Mouse (Mus musculus) embryonic facial prominence, embryonic 11.5 days (tissue): ENCODE measurements around the gene Arhgef10l. TPM values are rescaled to one million over a fixed set of nuclear protein-coding genes. Genes with fewer than 3 reads are reported as not detected.

Experiments
- ATAC-seq: fragments of 200-750 bp; cut with Nextera tagmentation; replicated peaks from 2 replicates; pipeline ENCODE4 v1.8.0; 2017; ENCODE audit warnings: low read depth; ENCODE audit not compliant: insufficient number of reproducible peaks, low FRiP score, low TSS enrichment
- DNase-seq: peaks from one replicate; pipeline ENCODE4 v3.0.0-alpha.2; 2015; ENCODE audit warnings: low spot score
- H3K27ac ChIP-seq: fragments of 300-500 bp; sonication (generic); replicated peaks from 2 replicates; pipeline ENCODE4 v1.5.1; 2014; ENCODE audit warnings: mild to moderate bottlenecking, low read depth, low read length, control low read depth
- H3K27me3 ChIP-seq: fragments of 300-500 bp; sonication (generic); 2 replicates; pipeline ENCODE4 v1.6.1; 2014; ENCODE audit warnings: mild to moderate bottlenecking, low read length, moderate library complexity, mixed read lengths; ENCODE audit not compliant: control insufficient read depth, insufficient read depth
- H3K36me3 ChIP-seq: fragments of 300-500 bp; sonication (generic); replicated peaks from 2 replicates; pipeline ENCODE4 v1.6.1; 2014; ENCODE audit warnings: low read depth, mild to moderate bottlenecking, low read length, moderate library complexity, mixed read lengths; ENCODE audit not compliant: control insufficient read depth, insufficient read depth
- H3K4me1 ChIP-seq: fragments of 300-500 bp; sonication (generic); 2 replicates; pipeline ENCODE4 v1.6.1; 2014; ENCODE audit warnings: low read length, mixed read lengths; ENCODE audit not compliant: control insufficient read depth, insufficient read depth
- H3K4me2 ChIP-seq: fragments of 300-500 bp; sonication (generic); 2 replicates; pipeline ENCODE4 v1.6.1; 2014; ENCODE audit warnings: low read depth, mild to moderate bottlenecking, control low read depth, low read length, moderate library complexity
- H3K4me3 ChIP-seq: fragments of 300-500 bp; sonication (generic); 2 replicates; pipeline ENCODE4 v1.5.1; 2014; ENCODE audit warnings: low read depth, low read length, control low read depth
- H3K9ac ChIP-seq: fragments of 300-500 bp; sonication (generic); replicated peaks from 2 replicates; pipeline ENCODE4 v1.6.1; 2014; ENCODE audit warnings: mild to moderate bottlenecking, control low read depth, low read length
- H3K9me3 ChIP-seq: fragments of 300-500 bp; sonication (generic); replicated peaks from 2 replicates; pipeline ENCODE4 v1.6.1; 2016; ENCODE audit warnings: mild to moderate bottlenecking, low read length, inconsistent platforms, mixed read lengths; ENCODE audit not compliant: control insufficient read depth
- WGBS: fragments of 180-500 bp; shearing (Covaris S2); extraction: QIAGEN DNeasy Blood & Tissue Kit; methylation state at CpG from one replicate; pipeline ENCODE4 v1.1.7; 2014; 5-methylcytosine and 5-hydroxymethylcytosine counted together
- polyA plus RNA-seq: library from polyadenylated mRNA; unstranded; fragments of >200 nt; fragmentation: Nextera tagmentation; extraction: Ambion mirVana; gene quantifications from 2 replicates; pipeline ENCODE4 v1.2.1, GENCODE M21; 2014

The Arhgef10l gene
- polyA plus RNA-seq, 1 experiment from 2014 or later: 10.5 TPM

DNA sequence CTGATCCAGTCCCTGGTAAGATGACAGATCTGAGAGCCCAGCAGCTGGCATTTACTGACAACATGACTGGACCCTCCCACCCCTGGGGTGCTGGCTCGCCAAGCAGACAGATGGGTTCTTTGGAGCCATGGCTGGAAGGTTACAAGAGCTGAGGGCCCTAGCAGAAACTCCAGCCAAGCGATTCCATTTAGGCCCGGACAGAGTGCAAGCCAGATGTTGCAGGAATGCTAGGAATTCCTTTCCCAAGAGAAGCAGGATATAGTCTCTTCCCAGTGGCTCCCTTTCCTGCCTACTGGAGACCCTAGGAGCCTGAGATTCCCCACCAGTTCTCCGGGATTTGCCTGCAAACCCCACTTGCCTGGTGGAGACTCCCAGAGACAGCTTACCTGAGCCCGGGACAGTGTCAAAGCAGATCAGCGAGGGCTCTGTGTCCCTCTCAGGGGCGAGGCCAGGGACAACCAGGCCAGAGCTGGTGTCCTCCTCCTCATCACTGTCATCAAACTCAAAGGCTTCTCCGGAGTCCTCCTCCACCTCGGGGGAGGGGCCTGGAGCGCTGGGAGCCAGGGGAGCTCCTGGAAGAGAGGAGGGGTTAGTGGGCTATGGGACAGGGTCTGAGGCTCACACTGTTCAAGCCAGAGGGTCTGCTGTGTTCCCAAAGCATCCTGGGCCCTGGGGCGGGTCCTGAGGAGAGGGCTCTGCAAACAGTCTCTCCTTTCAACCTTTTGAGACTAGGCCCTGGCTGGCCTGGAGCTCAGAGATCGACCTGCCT lies 54.8 kb downstream of the Arhgef10l start:
- H3K27ac ChIP-seq: peak overlapping the region; percentile 62; the same call in 1 of the 2 replicates
- no peaks in the 10 kb centered on the region for H3K27me3 ChIP-seq
- WGBS: 16% methylated on average over 12 of the region's 12 CpGs
- no peaks in the 10 kb centered on the region for H3K9me3 ChIP-seq
- ATAC-seq (no peak), DNase-seq (peak; percentile 53)
- no peak overlapping the region for H3K4me2 ChIP-seq
- H3K4me1 ChIP-seq: no peaks in the 10 kb centered on the region
- H3K36me3 ChIP-seq: no peaks in the 10 kb centered on the region; the same call in none of the 2 replicates
- peak overlapping the region; percentile 22; the same call in 1 of the 2 replicates for H3K9ac ChIP-seq
- H3K4me3 ChIP-seq: no peak overlapping the region

DNA sequence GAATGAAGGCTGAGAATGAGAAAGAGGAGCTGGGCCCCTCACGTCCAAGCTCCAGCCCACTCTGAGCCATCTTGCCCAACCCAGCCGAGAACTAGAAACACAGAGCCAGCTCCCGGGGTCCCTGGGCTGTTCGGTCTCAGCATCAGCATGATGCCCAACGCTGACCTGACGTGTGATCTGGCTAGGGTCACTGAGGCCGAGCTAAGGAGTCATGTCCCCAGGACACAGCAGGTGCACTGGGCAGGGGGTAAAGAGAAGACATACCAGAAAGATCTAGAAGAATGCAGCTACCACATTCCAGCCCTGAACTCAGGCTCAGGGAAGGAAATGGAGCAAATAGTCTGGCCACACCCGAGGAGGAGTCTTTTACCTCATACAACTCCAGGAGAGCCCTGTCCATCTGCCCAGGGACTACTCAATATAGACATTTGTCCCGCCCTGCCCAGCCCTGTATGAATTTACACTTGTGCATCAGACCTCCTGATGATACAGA lies 57.5 kb downstream of the Arhgef10l start:
- no peaks in the 10 kb centered on the region for H3K9me3 ChIP-seq
- no peak overlapping the region for H3K4me3 ChIP-seq
- H3K27me3 ChIP-seq: no peaks in the 10 kb centered on the region
- 71% methylated on average over 9 of the region's 9 CpGs for WGBS
- H3K36me3 ChIP-seq: no peaks in the 10 kb centered on the region; the same call in 1 of the 2 replicates
- no peak for DNase-seq
- no peak for ATAC-seq
- H3K27ac ChIP-seq: no peak overlapping the region
- no peak overlapping the region for H3K4me2 ChIP-seq
- H3K9ac ChIP-seq: no peak overlapping the region
- H3K4me1 ChIP-seq: no peaks in the 10 kb centered on the region

DNA sequence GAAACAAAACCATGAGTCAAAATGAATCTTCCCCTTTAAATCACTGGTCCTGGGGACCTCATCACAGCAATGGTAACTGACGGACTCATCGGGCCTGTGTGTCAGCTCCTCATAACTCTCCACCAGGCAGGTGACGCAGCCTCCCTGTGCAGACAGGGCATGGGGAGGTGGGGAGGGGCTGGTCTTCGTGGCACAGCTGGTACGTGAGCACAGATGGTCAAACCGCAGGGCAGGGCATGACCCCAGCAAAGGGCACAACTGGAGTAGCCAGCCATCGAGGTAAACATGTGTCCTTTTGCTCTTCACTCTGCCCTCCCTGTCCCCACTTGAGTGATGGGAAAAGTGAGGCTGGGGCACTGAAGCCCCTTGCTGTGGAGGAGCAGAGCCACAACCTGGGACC lies 59.0 kb downstream of the Arhgef10l start:
- Histone ChIP-seq H3K4me1 (no peaks in the 10 kb centered on the region), H3K9me3 (no peaks in the 10 kb centered on the region), H3K4me3 (no peak overlapping the region), H3K36me3 (no peaks in the 10 kb centered on the region; the same call in 1 of the 2 replicates), H3K27ac (no peak overlapping the region), H3K9ac (no peak overlapping the region), H3K27me3 (no peaks in the 10 kb centered on the region), H3K4me2 (no peak overlapping the region)
- ATAC-seq (no peak), DNase-seq (no peak)
- 80% methylated on average over 7 of the region's 7 CpGs for WGBS

DNA sequence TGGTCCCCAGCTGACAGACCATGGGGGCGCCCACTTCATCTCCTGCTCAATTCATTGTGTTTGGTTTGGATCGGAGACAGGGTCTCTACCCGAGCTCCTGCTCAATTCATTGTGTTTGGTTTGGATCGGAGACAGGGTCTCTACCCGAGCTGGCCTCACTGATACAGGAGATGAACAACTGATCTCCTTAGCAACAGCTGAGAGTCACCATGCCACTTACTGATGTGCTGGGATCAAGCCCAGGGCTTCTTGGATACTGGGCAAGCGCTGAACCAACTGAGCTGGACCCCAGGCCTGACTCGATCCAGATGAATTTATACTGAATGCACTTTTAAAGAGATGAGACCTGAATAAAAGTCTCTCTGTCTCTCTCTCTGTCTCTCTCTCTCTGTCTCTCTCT lies 59.6 kb downstream of the Arhgef10l start:
- Histone ChIP-seq H3K4me1 (no peaks in the 10 kb centered on the region), H3K27me3 (no peaks in the 10 kb centered on the region), H3K27ac (no peak overlapping the region), H3K36me3 (no peaks in the 10 kb centered on the region; the same call in 1 of the 2 replicates), H3K4me2 (no peak overlapping the region), H3K4me3 (no peak overlapping the region), H3K9me3 (no peaks in the 10 kb centered on the region), H3K9ac (no peak overlapping the region)
- ATAC-seq (no peak), DNase-seq (no peak)
- 83% methylated on average over 7 of the region's 7 CpGs for WGBS

DNA sequence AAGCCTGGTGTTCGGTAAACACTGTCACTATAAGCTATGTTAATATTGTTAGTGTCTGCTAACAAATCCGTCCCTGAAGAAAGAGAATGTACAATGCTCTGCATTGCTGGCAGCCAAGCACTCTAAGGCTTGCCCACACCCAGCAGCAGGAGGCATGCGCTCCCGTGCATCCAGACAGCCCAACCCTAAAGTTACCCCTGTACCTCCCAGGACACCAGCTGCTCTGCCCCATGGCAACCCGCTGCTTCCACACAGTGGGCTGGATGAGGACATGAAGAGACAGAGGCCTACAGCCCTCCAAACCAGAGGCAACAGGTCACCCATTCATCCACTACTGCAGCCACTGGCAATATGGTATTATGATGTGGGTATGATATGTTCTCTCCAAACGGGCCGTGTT lies 60.0 kb downstream of the Arhgef10l start:
- ATAC-seq (no peak), DNase-seq (no peak)
- no peaks in the 10 kb centered on the region for H3K9me3 ChIP-seq
- H3K4me2 ChIP-seq: no peak overlapping the region
- no peak overlapping the region for H3K9ac ChIP-seq
- H3K4me3 ChIP-seq: no peak overlapping the region
- WGBS: 80% methylated on average over 7 of the region's 7 CpGs
- H3K36me3 ChIP-seq: no peaks in the 10 kb centered on the region; the same call in 1 of the 2 replicates
- no peak overlapping the region for H3K27ac ChIP-seq
- H3K27me3 ChIP-seq: no peaks in the 10 kb centered on the region
- no peaks in the 10 kb centered on the region for H3K4me1 ChIP-seq

DNA sequence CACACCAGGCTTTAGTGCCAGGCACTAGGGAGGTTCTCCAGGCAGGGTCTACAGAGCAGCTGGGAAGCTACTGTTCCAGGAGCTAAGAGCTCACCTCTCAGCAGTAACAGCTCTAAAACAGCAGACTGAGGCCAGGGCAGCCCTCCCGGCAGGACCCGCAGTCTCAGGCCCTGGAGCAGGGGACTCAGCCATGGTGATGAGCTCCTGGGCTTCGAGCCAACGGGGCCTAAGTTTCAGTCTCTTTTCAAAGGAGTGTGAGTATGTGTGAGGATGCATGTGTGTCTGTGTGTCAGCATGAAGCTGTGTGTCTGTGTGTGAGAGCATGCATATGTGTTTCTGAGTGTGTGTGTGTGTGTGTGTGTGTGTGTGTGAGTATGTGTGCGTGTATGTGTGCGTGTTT lies 60.6 kb downstream of the Arhgef10l start:
- no peak overlapping the region for H3K4me2 ChIP-seq
- no peak overlapping the region for H3K4me3 ChIP-seq
- H3K36me3 ChIP-seq: no peaks in the 10 kb centered on the region; the same call in 1 of the 2 replicates
- DNase-seq: no peak
- ATAC-seq: no peak
- H3K27ac ChIP-seq: no peak overlapping the region
- H3K9me3 ChIP-seq: no peaks in the 10 kb centered on the region
- WGBS: 93% methylated on average over 6 of the region's 6 CpGs
- no peaks in the 10 kb centered on the region for H3K4me1 ChIP-seq
- H3K27me3 ChIP-seq: no peaks in the 10 kb centered on the region
- no peak overlapping the region for H3K9ac ChIP-seq

DNA sequence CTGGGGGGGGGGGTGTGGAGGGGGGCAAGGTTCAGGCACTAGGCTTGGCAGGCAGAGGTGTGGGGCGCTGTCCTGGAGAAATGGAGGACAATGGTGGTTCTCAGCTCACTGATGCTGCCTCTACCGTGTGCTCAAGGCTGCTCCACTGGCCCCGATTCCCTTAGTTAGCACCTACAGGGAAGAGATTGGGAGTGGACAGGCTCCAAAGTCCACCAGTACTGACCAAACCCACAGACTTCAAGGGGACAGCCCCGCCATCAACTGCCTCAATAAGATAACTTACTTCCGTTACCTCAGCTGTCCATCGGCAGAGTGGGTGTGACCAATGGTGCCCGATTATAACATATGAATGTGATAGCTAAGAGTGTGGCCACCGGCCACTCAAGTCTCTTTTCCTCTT lies 61.3 kb downstream of the Arhgef10l start:
- Histone ChIP-seq H3K27ac (no peak overlapping the region), H3K27me3 (no peaks in the 10 kb centered on the region), H3K4me2 (no peak overlapping the region), H3K9me3 (no peaks in the 10 kb centered on the region), H3K36me3 (no peaks in the 10 kb centered on the region), H3K4me1 (no peaks in the 10 kb centered on the region), H3K4me3 (no peak overlapping the region), H3K9ac (no peak overlapping the region)
- ATAC-seq: no peak
- DNase-seq: no peak
- WGBS: 88% methylated on average over 8 of the region's 8 CpGs

DNA sequence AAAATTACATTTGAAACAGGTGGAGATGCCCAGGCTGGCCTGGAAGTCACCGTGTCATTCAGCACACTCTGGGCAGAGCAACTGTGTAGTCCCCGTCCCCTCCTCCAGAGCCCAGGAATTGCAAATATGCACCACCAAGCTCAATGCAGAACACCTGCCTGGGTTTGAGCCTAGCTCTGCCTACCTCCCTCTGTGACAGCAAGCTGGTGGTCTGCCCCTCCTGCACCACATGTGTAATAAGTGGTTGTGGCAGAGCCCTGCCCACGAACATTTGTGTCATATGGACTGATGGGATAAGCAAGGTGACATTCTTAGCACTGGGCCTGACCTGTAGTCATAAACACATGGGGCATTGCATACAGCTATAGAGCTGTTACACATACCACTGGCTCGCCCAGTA lies 63.8 kb downstream of the Arhgef10l start:
- ATAC-seq: no peak
- Histone ChIP-seq H3K4me1 (no peaks in the 10 kb centered on the region), H3K4me2 (no peak overlapping the region), H3K36me3 (0 out of 2 replicates have a peak, but pooled peaks cover 3% of the 10 kb centered on the region), H3K27me3 (no peaks in the 10 kb centered on the region), H3K4me3 (no peak overlapping the region), H3K9me3 (no peaks in the 10 kb centered on the region), H3K9ac (no peak overlapping the region), H3K27ac (no peak overlapping the region)
- no peak for DNase-seq
- WGBS: 72% methylated on average over 4 of the region's 4 CpGs
